Mouse (Mus musculus) adrenal gland, postnatal 14 days (tissue): ENCODE results near the gene Gria2. TPM values are rescaled to one million over a fixed set of nuclear protein-coding genes. Genes with fewer than 3 reads are reported as not detected.

Experiments
- DNase-seq: peaks from one replicate; pipeline ENCODE4 v3.0.0; 2021; ENCODE audit warnings: mixed read lengths
- long read RNA-seq, 2 experiments: library from polyadenylated mRNA; stranded (forward); transcript quantifications; one replicate each; pipeline ENCODE4 v2.0.0; 2021
- total RNA-seq: library from RNA; stranded (reverse); gene quantifications from 2 replicates; pipeline ENCODE4 v1.2.3, GENCODE M21; 2021

Gria2 gene
- total RNA-seq = 11.9 and 15.8 TPM in 2 replicates
- long read RNA-seq, experiment 1, full-length matches to known transcripts = 5 of 9 reads
- long read RNA-seq, experiment 1, partial matches to known transcripts = 2 of 9 reads
- long read RNA-seq, experiment 1, other reads (novel, unspliced or antisense) = 2 of 9 reads
- long read RNA-seq, experiment 2, full-length matches to known transcripts = 2 of 4 reads
- long read RNA-seq, experiment 2, partial matches to known transcripts = 1 of 4 reads
- long read RNA-seq, experiment 2, other reads (novel, unspliced or antisense) = 1 of 4 reads

DNA sequence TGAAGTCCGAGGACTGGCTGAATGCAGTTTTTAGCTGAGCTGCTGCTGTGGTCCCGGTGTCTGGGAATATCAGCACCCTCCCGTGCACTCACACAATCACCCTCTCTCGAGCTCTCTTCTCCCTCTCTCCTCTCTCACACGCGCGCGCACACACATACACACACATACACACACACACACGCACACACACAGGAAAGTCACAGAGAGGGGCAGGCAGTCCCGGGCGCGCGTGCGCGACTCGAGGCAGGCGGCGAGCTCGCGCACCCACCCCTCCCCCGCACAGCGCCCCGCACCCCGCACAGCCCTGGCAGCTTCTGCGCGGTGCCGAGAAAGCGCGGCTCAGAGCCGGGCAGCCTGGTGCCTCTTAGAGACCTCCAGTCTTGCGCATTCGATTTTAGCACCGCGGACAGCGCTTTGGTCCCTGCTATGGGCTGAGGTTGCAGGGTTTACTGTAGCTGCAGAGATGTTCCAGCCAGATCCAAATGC is at the start of gene Gria2:
Gria2 (minus strand) TSS at position 240 of the 486 bp plus-strand sequence.
- peak; percentile 89 for DNase-seq

DNA sequence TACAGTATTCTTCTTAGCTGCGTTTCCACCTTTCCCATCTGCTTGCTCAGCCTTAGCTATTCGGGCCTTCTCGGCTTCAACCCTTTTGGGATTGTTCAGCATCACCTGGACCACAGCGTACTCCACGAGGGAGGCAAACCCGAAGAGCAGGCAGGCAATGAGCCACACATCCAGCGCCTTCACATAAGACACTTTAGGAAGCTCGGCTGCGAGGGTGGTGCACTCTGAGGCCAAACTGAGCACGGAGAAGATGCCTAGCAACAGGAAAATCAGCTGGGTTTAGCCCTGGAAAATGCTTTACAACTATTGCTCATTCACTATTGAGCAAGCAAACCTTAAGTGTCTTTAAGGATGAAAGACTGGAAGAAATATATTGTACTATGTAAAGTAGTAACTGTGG is 48.3 kb upstream of the Gria2 start:
- DNase-seq = no peak

DNA sequence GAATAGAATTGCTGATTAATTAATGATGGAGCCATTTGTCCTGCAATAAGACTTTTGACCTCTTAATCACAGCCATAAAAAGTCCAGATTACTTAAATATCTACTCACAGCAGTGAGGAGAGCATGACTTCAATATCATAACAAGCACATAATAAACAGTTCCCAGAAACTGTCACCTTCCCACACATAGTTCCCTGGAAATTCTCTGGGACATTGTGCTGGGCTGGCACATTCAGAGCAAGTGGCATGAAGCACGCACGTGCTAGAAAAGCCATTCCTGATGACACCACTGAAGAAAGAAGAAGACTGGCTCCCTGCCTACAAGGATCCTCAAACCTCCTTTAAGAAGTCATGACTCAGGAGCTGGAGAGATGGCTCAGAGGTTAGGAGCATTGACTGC is 43.0 kb upstream of the Gria2 start:
- DNase-seq = no peak

DNA sequence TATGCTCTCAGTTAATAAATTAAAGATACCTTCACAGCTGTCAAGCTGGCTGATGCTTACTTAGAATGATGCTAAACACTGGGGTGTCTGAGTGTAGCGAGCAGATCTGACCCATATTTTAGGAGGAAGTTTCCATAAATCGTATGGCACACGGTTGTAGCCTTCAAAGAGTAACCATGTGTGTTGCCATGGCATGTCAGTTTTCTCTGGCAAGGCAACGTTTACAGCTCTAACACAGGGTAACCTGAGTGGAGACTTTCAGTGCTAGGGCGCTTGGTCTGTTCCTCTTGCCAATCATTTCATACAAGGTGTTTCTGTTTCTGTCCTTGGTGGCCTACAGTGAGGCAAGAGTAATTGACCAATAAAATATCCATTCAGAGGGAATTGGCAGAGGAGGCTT is 37.2 kb upstream of the Gria2 start:
- no peak for DNase-seq

DNA sequence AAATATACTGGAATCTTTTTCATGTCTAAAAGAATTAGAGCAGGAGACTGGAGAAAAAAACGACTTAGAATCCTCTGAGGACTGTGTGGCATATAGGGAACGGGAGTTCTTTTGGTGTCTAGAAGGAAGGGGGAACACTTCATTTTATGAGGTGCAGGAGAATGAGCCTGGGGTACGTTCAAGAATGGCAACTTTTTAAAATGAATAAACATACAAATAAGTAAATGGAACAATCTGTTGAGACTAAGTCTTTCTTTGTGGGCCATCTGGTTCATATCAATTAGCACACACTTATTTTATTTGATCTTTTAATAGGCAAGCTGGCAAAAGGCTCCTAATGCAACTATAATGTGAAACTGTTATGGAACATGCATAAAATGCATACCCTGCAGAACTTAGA is 34.9 kb upstream of the Gria2 start:
- no peak for DNase-seq

DNA sequence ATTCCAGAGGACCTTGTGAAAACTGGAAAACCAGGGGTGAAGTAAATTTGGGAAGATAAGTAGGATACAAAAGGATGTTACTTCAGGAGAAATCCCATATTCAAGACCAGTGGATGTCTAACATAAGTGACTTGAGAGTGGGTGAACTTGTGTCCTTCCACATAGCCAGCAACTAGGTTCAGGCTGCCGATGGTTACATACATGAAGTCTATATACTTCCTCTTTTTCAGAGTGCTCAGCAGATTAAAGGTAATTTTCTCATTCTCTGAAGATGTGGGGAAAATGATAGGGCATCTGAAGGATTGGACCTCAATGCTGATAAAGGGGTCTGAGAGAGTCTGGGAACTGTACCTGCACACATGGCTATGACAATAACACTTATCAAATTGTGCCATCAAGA is 21.3 kb upstream of the Gria2 start:
- no peak for DNase-seq

DNA sequence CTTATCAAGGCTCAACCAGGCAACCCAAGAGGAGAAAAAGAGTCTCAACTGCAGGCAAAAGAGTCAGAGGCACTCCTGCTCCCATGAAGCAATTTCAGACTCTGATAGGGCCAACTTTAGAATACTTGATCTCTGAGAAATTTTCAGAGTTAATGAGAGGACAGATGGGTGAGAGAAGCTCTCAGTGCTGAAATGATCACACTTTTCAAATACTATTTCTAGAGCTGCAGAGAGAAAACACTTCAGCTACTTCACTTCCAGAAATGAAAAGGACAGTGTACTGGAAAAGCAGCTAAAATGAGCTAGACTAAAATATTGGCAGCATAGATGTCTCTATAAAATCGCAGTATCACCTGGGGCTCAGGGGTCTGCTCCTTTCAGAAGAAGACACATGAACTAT is 16.0 kb upstream of the Gria2 start:
- no peak for DNase-seq

DNA sequence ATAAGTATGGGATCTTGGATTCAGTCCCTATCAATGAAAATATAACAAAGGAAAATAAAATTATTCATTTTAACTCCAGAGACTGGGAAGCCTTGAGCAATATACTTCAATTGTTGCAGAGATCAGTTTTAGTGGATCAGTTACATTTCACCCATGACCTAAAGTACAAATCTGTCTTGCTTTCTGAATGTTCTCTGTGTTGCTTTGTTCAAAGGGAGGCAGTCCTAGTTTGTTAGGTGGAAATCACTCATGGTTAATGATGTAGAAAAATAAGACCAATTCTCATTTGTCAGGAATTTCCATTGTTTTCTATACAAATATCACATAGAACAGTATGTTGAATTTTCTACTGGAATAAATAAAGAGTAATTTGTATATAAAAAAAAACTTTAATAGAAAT is 11.1 kb upstream of the Gria2 start:
- no peak for DNase-seq

DNA sequence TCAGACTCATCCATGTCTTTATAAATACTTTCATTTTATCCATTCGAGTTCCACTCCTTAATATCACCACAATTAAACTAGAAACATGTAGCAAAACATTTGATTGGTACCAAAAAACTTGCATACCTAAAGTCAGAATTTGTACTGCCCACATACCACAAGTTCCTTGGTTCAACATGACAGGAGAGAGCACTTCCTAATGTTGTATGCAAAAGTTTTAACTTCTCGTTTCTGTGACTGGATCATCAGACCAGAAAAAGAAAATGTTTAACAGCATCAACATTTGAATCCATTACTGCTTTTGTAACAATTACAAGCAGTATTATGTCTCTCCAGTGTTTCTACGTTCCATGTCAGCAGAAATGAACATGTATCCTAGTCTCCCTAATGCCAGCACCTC is 9.6 kb upstream of the Gria2 start:
- DNase-seq = no peak

DNA sequence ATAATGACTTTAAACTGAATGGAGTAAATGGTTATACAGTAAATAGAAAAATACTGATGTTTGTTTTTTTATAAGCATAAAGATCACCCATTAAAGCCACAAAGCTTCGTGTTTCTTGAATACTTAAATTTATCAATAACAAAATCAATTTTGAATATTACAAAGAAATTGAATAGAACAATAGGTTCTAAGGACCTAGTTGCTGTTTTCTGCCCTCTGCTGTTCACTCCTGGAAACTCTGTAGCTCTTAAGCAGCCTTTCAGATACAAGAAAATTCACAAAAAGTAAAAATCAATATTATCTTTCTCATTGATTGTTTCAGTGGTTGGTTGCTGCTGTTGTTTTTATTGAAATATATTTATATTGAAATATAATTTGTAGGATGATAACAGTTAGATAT is 2.7 kb upstream of the Gria2 start:
- DNase-seq = peak; percentile 10

DNA sequence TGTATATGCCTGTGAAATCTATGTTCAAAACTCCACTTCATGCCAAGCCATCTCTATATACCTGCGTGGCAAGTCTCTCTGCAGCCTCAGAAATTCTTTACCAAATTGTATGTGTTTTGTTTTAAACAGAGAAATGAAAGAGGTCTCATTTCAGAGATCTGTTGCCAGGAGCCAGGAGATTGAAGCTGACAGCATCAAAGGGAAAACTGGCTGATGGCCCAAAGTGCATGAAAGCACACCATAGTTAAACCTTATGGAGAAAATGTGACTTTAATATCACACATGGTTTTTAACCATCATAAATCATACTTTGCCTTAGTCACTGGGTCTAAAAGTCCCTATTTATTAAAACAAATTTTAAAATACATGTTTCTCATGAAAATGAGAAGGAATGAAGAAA is 1.2 kb upstream of the Gria2 start:
- DNase-seq = no peak

DNA sequence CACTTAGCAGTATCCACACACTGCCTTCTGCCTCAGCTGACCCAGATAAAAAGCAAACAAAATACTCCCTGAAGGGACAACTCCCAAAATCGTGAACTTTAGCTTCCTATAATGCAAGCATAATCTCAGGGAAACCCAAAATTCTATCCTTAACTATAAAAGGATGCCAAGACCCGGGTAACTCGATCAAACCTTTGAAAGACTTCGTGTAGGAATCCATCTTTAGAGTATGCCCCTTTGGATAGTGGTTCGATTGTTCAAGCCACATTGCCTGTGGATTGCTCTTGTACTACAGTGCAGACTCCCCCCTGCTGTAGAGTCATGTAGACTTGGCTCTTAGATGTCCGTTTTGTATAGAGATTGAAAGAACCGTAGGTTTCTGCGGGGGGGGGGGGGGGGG is 576 bp upstream of the Gria2 start:
- DNase-seq = no peak

DNA sequence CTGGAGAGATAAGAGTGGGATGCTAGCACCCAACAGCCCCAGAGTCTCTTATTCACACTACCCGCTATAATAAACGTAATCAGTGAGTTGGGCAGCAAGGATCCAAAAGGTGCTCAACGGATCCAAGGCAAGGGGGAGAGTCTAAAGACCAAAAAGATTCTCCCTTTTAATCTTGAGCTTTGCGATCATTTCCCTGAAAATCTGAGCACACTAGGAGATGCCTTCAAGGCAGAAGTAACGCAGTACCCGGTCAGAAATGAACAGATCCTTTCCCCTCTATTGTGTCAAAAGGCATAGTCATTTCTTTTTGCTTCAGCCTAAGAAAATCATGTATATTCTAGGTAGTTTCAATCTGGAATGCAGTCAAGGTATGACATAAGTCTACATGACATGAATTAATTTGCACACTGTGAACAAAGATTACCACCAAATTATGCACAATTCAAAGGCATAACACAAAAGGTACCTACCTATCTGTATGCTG is 766 bp downstream of the Gria2 start:
- DNase-seq = no peak

DNA sequence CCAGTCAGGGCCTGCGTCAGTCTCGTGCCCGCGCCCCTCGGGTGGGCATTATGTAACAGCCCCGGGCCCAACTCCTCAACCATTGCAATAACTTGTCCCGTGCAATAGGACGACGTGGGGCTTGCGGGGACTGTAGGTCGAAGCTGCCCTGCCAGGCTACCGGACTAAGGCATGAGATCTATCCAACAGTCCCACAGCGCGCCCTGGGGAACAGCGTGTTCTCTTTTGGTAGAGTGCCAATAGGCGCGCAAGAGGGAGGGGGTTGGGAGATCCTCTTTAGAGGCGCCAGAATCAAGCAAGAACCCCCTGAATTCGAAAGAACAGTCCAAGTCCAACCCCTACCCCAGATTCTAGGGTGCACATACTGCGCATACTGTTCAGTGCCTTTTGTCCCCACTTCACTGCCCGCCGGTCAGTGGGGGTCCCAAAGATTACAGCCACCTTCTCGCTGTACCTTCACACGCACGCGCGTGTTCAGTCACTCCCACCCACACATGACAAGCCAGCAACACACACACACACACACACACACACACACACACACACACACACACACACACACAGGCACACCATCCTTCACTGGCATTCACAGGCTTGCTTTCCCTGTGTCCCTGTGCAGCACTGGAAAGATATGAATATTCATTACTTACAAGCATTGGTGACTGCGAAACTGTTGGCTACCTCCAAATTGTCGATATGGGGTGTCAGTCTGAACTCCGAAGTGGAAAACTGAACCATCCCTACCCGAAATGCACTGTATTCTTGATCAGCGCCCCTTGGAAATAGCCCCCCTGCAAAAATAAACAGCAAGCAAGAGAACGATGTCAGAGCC is 1.4 kb downstream of the Gria2 start:
- DNase-seq = peak; percentile 41

DNA sequence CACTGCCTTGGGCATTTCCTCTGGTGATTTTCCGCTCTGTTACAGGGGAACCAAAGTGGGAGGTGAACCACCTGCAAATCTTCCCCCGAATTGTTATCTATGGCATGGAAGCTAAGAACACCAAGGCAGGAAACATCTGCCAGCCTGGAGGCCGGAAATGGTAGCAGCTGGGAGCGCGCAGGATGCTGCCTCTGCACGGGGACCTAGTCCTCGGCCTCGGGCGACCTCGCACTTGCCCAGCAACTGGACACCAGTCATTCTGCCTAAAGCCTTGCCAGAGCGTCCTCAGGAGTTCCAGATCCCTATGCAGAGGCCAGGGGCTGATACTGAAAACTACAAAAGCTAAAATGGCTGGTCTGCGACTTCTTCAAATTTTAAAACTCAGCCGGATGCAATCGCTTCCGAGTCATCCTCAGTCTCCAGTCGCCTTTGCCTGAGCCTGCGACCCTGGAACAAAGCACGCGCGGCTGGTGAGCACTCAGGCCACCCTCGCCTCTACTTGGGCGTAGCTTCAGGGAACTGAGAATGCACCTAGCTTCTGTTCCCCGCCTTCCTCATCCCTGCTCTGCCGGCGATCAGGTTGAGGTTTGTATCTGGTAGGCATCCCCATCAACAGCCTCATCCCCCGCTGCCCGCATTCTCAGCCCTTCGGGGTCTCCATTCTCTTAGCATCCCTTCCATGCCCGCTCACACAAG is 2.2 kb downstream of the Gria2 start:
- peak; percentile 40 for DNase-seq

DNA sequence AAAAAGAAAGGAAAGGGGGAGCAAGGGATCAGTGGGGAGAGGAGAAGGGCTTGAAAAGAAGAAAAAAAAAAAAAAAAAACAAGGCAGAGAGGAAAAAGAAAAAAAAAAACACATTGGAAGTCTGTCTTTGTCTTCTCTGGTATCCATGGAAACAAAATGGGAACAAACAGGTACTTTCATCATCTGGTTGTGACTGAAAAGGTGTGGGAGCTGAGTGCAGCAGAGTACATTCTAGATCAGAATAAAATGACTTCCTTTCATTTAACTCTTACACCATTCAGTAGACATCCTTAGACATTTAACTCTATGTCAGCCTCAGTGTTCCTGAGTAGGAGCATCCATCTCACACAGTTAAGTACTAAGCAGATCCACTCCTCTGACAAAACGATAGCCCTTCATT is 4.7 kb downstream of the Gria2 start:
- no peak for DNase-seq

DNA sequence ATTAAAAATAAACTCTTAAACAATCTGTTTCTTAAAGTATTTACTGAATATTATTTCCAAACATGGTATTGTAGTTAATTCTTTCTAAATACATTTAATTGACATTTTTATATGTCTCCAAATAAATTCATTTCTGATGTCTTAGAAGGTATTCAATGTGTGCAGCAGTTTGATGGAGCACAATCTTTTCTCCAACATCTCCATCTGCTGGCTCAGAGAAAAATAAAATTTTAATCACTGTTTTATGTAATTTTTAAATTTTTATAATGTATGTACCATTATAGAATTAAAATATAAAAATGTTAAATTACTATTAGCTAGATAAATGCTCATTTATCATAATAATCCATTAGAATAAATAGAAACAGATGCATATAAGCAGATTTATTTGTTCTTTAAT is 5.9 kb downstream of the Gria2 start:
- no peak for DNase-seq

DNA sequence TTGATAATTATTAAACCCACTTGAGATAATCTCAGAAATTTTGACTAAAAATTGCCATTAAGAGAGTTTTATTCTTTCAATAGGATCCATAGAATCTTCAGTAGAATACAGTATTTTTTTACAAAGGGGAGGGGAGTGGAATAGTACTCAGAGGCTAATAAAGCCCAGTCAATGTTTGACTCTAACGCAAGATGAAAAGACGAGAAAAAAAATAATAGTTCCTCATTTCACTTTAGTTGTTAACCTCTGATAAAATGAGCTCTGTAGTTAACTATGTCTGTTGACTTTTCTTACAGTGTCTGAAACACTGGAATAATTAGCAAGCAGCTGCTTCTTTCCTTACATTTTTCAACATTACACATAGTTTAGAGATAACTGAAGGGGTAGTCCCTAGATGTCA is 7.4 kb downstream of the Gria2 start:
- no peak for DNase-seq

DNA sequence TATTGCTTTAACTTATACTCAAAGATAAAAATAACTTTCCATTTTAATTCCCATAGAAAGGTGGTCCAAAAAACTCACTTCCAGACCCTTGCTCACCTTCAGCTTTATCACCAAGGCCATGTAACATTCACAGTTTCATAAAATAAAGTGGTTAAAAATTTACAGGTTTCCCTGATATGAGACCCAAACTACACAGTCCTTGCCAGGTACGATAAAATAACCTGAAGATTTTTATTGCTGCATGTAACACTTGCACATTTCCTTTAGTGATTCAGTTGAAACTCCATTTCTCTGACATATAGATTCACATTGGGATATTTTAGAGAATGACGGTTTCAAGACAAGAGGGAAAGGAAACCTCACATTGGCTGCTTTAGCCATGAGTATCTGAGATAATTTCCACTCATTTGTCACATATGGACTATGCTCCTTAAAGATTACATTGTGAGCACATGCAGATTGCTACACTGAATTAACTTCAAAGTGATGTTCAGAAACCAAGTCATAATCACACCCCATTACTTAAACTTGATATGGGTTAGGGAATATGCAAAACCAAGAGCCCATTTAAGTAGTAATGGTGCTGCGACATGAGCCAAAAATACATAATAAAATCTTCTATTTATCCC is 15.4 kb downstream of the Gria2 start:
- DNase-seq = no peak

DNA sequence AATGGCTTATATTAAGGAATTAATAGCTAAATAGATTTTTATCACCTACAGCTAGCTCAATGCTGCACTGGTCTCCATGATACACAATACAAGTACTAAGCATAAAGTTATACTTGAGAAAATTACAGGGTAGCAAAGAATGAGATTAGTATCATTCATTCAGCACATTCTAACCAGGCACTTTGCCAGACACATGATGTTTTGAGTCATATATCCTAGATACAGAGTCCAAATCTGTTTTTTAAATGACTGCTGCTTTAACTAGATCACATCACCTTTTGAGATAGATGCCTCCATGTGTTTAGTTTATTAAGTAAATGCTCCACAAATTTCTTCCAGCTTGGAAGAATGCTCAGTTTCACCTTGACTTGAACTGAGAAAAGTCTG is 21.5 kb downstream of the Gria2 start:
- DNase-seq = no peak

DNA sequence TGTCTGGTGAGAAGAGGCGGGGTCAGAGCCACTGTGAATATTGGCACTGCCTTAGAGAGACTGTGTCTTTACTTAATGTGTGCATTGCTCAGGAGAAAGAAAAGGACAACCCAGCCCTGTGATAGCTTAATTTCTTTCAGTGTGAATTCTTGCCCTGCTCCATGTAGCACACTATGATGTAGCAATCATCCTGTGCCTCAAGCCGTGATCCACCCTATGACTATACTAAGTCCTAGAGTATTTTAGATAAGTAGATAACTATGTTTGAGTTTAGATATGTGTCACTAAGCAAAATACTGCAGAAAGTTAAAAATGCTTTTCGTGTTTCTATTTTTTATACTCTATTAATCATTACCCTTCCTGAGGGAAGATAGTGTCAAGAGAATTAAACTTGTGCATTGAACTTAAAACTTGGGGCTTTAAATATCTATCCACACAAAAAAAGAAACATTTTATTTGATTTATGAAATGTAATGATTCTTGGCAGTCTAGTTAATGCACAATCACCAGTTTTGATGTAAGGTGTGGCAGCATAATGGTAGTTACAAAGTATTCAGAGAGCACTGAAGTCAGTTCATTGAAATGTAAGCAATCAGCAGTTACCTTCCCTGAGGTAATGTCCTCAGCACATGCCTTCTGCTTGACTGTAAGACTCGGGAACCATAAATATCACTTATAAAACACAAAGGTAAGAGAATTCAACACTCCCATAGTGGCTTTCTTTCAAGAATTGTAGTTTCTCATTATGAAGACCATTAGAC is 22.1 kb downstream of the Gria2 start:
- DNase-seq = no peak

DNA sequence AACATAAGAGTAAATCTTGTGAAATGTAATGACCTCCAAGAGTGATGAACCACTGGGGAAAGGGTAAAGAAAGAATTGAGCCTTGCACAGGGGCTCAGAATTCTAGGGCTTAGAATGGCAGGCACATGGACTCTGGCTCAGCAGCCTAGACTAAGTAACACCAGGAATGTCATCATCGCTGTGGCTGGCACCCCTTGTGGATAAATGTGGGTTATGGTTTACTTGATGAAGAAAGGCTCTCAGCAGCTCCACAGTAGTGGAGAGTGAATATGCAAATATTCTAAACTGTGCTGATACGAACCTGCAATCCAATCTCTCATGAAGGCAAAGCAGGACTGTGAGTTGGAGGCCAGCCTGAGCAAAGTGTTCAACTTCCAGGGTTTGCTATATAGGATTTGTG is 26.0 kb downstream of the Gria2 start:
- no peak for DNase-seq
